Mouse (Mus musculus) colon, adult 2 months (tissue): ENCODE data around the gene Epc2. TPM values are rescaled to one million over a fixed set of nuclear protein-coding genes. Genes with fewer than 3 reads are reported as not detected.

Experiments
- polyA plus RNA-seq: library from polyadenylated mRNA; depleted of rRNA; stranded (reverse); fragments of >200 nt; gene quantifications from 2 replicates; pipeline ENCODE4 v1.2.3, GENCODE M21; 2012; rRNA removed

The Epc2 gene
- 3.1 and 3.9 TPM in 2 replicates for polyA plus RNA-seq

GRCm38 (mm10) chr2:49450931-49451636, at the start of gene Epc2:
Gene Epc2, plus strand, starts transcription at chr2:49451486.

Other genes starting within 250 kb of the Epc2 start
- gene Kif5c, start 167.8 kb downstream of the Epc2 start, polyA plus RNA-seq, result 1.4 and 2.3 TPM in 2 replicates